ENCODE assay signal across 22 mouse cellular contexts in genomic region chr8:99640543-99640942, GRCm38 (mm10).
DNase-seq lines count a peak whose midpoint lies in the region; ATAC-seq lines count a peak whose summit lies in the region.
"Had no signal": no experiment of that assay in that cellular context is flagged by ENCODE, and none has a peak within 500 bp of the region (broad histone marks: within the 10 kb centered on the region; RNA-seq: fewer than 3 reads in every experiment).

No protein-coding gene starts in this region.

- no peaks in the 10 kb centered on the region for H3K9me3 ChIP-seq in forebrain, embryonic 11.5 days (ENCODE audit: control insufficient read depth, low read length)
- H3K9me3 ChIP-seq in forebrain, embryonic 12.5 days, result no peaks in the 10 kb centered on the region
- no peaks in the 10 kb centered on the region for H3K9me3 ChIP-seq in midbrain, embryonic 11.5 days (ENCODE audit: control insufficient read depth, low read length)
- H3K9me3 ChIP-seq in midbrain, embryonic 16.5 days (replicated peaks; ENCODE audit: control insufficient read depth, low read length, poor library complexity, severe bottlenecking), result no peaks in the 10 kb centered on the region; the same call in 1 of the 2 replicates
- H3K9me3 ChIP-seq: embryonic facial prominence, embryonic 15.5 days; intestine, embryonic 15.5 days; limb, embryonic 10.5 days; liver, embryonic 15.5 days; stomach, embryonic 15.5 days had no signal

- no peak overlapping the region for H3K27ac ChIP-seq in forebrain, embryonic 11.5 days (ENCODE audit: low read depth, low read length)
- H3K27ac ChIP-seq in forebrain, embryonic 12.5 days, result no peak overlapping the region
- no peak overlapping the region for H3K27ac ChIP-seq in midbrain, embryonic 11.5 days (ENCODE audit: low read depth, low read length)
- no peak overlapping the region for H3K27ac ChIP-seq in midbrain, embryonic 16.5 days (ENCODE audit: low read length)
- H3K27ac ChIP-seq: embryonic facial prominence, embryonic 15.5 days; intestine, embryonic 15.5 days; layer of hippocampus, adult 2 months; limb, embryonic 10.5 days; liver, embryonic 15.5 days; stomach, embryonic 15.5 days had no signal

- H3K4me1 ChIP-seq in forebrain, embryonic 11.5 days (replicated peaks; ENCODE audit: control insufficient read depth, insufficient read depth, low read length), result no peaks in the 10 kb centered on the region
- H3K4me1 ChIP-seq in forebrain, embryonic 12.5 days, result peaks cover 2% of the 10 kb centered on the region; the same call in 1 of the 2 replicates
- H3K4me1 ChIP-seq in midbrain, embryonic 11.5 days (ENCODE audit: control insufficient read depth, insufficient read depth, low read length), result peaks cover 3% of the 10 kb centered on the region; the same call in 1 of the 2 replicates
- no peaks in the 10 kb centered on the region for H3K4me1 ChIP-seq in midbrain, embryonic 16.5 days (ENCODE audit: control insufficient read depth, insufficient read depth, low read length)
- H3K4me1 ChIP-seq: embryonic facial prominence, embryonic 15.5 days; intestine, embryonic 15.5 days; limb, embryonic 10.5 days; liver, embryonic 15.5 days; stomach, embryonic 15.5 days had no signal

- no peak for DNase-seq in forebrain, embryonic 11.5 days (ENCODE audit: low spot score)
- DNase-seq in midbrain, embryonic 11.5 days (ENCODE audit: low spot score, missing footprints), result peak; percentile 82
- DNase-seq in embryo, embryonic 11 days, result peak; percentile 26
- DNase-seq in right cerebral cortex, postnatal 10 days (ENCODE audit: low spot score in 2 of 2), result no peak
- DNase-seq in Muller cell, postnatal 12 days (ENCODE audit: inconsistent ontology term), result no peak
- DNase-seq: adrenal gland, adult 2 months; cerebellum, adult 11-12 months; cerebellum, postnatal 10 days; kidney, postnatal 25 days; liver; thymus, adult 18-20 months; thymus, postnatal 36 days had no signal

- no peaks in the 10 kb centered on the region for H3K36me3 ChIP-seq in forebrain, embryonic 11.5 days (ENCODE audit: control insufficient read depth, insufficient read depth, low read length)
- no peaks in the 10 kb centered on the region for H3K36me3 ChIP-seq in forebrain, embryonic 12.5 days (replicated peaks)
- no peaks in the 10 kb centered on the region for H3K36me3 ChIP-seq in midbrain, embryonic 11.5 days (ENCODE audit: control insufficient read depth, insufficient read depth, low read length)
- no peaks in the 10 kb centered on the region for H3K36me3 ChIP-seq in midbrain, embryonic 16.5 days (ENCODE audit: control insufficient read depth, insufficient read depth, low read length)
- H3K36me3 ChIP-seq: embryonic facial prominence, embryonic 15.5 days; intestine, embryonic 15.5 days; limb, embryonic 10.5 days; liver, embryonic 15.5 days; stomach, embryonic 15.5 days had no signal

- H3K9ac ChIP-seq in forebrain, embryonic 11.5 days (ENCODE audit: low read length), result no peak overlapping the region
- no peak overlapping the region for H3K9ac ChIP-seq in forebrain, embryonic 12.5 days
- no peak overlapping the region for H3K9ac ChIP-seq in midbrain, embryonic 11.5 days (ENCODE audit: low read length)
- H3K9ac ChIP-seq in midbrain, embryonic 16.5 days (ENCODE audit: low read depth, low read length), result no peak overlapping the region
- H3K9ac ChIP-seq: embryonic facial prominence, embryonic 15.5 days; intestine, embryonic 15.5 days; liver, embryonic 15.5 days; stomach, embryonic 15.5 days had no signal

- peak; percentile 51; the same call in 1 of the 2 replicates for ATAC-seq in forebrain, embryonic 11.5 days (replicated peaks; ENCODE audit: low FRiP score)
- no peak for ATAC-seq in forebrain, embryonic 12.5 days (ENCODE audit: low FRiP score)
- ATAC-seq in midbrain, embryonic 11.5 days (ENCODE audit: low FRiP score), result peak; percentile 55
- no peak for ATAC-seq in midbrain, embryonic 16.5 days
- ATAC-seq: hindbrain, embryonic 16.5 days; intestine, embryonic 15.5 days; lung, postnatal 0 days had no signal

- no peak overlapping the region for H3K4me2 ChIP-seq in forebrain, embryonic 11.5 days (ENCODE audit: low read depth, low read length, severe bottlenecking)
- no peak overlapping the region for H3K4me2 ChIP-seq in forebrain, embryonic 12.5 days
- H3K4me2 ChIP-seq in midbrain, embryonic 11.5 days, result no peak overlapping the region
- H3K4me2 ChIP-seq in midbrain, embryonic 16.5 days (ENCODE audit: low read length), result no peak overlapping the region
- H3K4me2 ChIP-seq: embryonic facial prominence, embryonic 15.5 days; intestine, embryonic 15.5 days; liver, embryonic 15.5 days; stomach, embryonic 15.5 days had no signal

- no peak overlapping the region for H3K4me3 ChIP-seq in forebrain, embryonic 11.5 days (ENCODE audit: low read depth, low read length)
- no peak overlapping the region for H3K4me3 ChIP-seq in forebrain, embryonic 12.5 days (replicated peaks)
- no peak overlapping the region for H3K4me3 ChIP-seq in midbrain, embryonic 11.5 days (ENCODE audit: low read depth, low read length)
- H3K4me3 ChIP-seq in midbrain, embryonic 16.5 days (ENCODE audit: low read depth, low read length), result no peak overlapping the region
- H3K4me3 ChIP-seq: embryonic facial prominence, embryonic 15.5 days; intestine, embryonic 15.5 days; layer of hippocampus, adult 2 months; limb, embryonic 10.5 days; liver, embryonic 15.5 days; stomach, embryonic 15.5 days had no signal

- WGBS in forebrain, embryonic 11.5 days, result 29% methylated on average over 3 of the region's 3 CpGs
- 11% methylated on average over 3 of the region's 3 CpGs for whole genome bisulfite sequencing in forebrain, embryonic 12.5 days
- 9% methylated on average over 3 of the region's 3 CpGs for WGBS in midbrain, embryonic 11.5 days
- WGBS in midbrain, embryonic 16.5 days, result 10% methylated on average over 3 of the region's 3 CpGs

- H3K27me3 ChIP-seq in forebrain, embryonic 11.5 days (ENCODE audit: control insufficient read depth, insufficient read depth, low read length), result no peaks in the 10 kb centered on the region
- no peaks in the 10 kb centered on the region for H3K27me3 ChIP-seq in forebrain, embryonic 12.5 days
- H3K27me3 ChIP-seq in midbrain, embryonic 11.5 days (ENCODE audit: control insufficient read depth, insufficient read depth, low read length), result no peaks in the 10 kb centered on the region
- no peaks in the 10 kb centered on the region for H3K27me3 ChIP-seq in midbrain, embryonic 16.5 days (ENCODE audit: control insufficient read depth, insufficient read depth, low read depth, low read length)
- H3K27me3 ChIP-seq: embryonic facial prominence, embryonic 15.5 days; intestine, embryonic 15.5 days; liver, embryonic 15.5 days; stomach, embryonic 15.5 days had no signal

Comparison
In these comparisons a context has a peak if more than half of its experiments do, and no peak if none do; other contexts are left out.
1. ATAC-seq: peak in forebrain, embryonic 11.5 days (single experiment) and midbrain, embryonic 11.5 days (single experiment); none in forebrain, embryonic 12.5 days (single experiment) and midbrain, embryonic 16.5 days (single experiment).
2. DNase-seq: peak in midbrain, embryonic 11.5 days (single experiment) and embryo, embryonic 11 days (single experiment); none in forebrain, embryonic 11.5 days (single experiment), right cerebral cortex, postnatal 10 days (0 of 2) and Muller cell, postnatal 12 days (single experiment).